Mouse (Mus musculus): Measurements from ENCODE around the gene N4bp2.
"Not testable (repeated sequence)": the region's sequence is repeated elsewhere in the genome, so short reads cannot be mapped to it uniquely, and the experiment has no call there.

N4bp2 gene

DNA sequence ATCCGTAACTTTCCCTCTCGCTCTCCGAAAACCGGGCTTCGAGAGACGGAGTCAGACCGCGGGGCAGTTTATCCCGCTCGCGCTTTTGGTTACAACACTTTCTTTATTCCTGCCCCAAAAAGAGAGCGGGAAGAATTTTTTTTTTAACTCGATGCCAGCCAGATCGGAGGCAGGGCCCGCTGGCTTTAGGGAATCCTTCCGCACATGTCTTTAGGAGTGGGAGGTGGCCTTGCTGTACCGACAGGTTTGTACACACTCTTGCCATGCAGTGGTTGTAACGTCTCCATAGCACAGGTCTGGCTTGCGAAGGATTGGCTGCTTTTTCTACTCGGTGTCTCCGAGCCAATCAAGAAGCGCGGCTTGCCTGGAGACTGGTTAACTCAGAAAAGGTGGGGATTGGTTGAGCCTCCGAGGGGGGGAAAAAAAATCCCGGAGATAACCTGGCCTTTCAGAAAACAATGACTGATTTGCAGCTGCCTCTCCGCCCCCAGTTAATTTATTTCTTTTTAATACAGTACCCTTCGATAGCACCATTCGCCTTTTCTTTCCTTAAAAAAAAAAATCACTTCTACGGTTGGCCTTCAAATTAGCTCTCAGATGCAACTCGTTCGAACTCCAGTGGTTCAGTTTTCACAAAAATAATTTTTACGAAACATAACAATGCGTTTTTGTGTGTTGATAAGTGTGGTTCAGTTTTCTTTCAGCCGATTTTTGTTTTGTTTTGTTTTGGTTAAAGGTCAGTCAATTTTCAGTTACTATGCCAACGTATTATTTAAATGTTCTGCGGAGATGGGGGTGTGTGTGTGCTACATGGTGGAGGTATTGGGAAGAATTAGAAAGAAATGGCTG, 1.7 kb downstream of the N4bp2 start:
- DNase-seq (ENCODE audit: low spot score), result peak; percentile 82

DNA sequence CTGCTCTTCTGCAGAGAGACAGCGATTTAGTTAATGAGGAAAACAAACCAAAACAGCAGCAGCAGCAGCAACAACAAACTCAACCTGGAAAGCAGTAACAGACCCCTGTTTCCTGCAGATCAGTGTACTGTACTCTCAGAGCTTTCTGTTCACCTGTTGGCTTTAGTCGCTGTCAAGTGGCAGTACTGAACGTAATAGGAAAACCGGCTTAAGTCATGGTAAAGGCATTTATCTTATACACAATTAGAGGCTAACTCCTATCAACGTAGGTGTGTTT, 2.3 kb downstream of the N4bp2 start:
- DNase-seq (ENCODE audit: low spot score), result no peak

DNA sequence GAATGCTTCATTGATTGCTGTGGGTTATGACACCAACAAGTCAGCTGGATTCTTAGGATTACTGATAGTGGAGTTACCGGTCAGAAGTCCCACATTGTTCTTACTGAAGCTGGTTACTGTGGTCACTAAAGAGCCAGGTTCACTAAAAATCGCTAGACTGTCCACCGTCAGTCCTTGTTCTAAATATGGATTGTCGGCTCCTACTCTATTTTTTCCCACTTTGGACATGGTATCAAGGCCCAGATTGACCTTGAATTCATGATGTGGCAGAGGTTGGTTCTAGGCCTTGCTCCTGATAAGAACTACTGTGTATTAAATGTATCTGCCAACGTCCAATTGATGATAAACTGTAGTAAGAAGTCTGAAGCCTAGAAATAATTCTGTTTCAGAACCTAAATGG, 4.7 kb downstream of the N4bp2 start:
- DNase-seq (ENCODE audit: low spot score), result no peak

DNA sequence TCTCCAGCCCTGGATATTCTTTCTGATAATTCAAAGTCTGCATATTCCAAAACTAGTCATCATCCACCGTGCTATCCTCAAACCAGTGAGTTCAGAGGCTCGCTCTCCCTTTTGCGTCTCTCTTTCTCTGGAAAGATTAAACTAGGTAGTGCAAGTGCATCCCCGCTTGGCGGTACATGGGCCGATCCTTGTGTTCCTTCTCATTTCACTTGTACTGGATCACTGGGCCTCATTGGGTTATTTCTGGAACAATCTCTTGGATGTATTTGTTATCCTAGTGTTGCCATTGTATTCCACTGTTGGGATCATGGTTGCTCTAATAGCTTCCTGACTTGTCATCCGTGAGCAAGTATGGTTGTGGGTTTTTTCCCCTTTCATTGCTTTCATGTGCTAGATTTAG, 6.7 kb downstream of the N4bp2 start:
- DNase-seq (ENCODE audit: low spot score), result no peak

DNA sequence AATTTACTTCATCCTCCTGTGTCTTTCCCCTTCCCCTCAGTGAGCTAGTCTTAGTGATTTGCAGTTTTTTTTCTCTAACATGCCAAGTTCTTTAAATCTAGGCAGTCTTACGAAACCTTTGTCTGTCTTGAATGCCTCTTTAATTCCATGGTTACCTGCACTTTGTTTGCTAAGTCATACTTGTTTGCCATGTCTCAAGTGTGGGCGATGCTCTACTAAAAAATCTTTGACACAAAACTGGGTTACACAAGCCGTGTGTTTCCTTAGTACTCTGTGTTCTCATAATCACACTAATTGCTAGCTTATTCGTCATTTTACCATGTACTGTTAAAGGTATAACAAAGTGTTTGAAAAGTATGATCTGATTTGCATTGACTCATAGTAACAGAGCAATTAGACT, 7.2 kb downstream of the N4bp2 start:
- DNase-seq (ENCODE audit: low spot score), result no peak

DNA sequence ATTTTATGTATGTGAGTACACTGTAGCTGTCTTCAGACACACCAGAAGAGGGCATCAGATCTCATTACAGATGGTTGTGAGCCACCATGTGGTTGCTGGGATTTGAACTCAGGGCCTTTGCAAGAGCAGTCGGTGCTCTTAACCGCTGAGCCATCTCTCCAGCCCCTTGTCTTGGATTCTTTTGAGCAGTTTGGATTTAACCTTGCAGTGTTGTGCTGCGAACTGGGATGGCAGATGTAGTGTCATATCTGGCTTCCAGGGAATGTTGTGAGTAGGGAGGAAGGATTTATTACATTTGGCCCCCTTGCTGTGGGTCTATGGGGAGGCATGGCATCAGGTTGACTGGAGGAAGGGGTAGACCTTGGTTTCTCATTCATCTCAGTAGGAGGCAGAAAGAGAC, 10.6 kb downstream of the N4bp2 start:
- not testable (repeated sequence) for DNase-seq (ENCODE audit: low spot score)

DNA sequence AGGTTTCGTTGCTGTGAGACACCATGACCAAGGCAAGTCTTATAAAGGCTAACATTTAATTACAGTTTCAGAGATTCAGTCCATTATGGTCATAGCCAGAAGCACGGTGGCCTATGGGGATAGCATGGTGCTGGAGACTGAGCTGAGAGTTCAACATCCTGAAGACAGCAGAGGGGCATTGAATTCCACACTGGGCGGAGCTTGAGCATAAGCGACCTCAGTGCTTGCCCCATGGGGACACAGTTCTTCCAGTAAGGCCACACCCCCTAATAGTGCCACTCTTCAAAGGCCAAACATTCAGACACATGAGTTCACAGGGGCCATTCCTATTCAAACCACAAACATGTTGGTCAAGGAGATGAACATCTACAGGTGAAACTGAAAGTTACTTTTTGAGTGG, 12.8 kb downstream of the N4bp2 start:
- peak; percentile 30 for DNase-seq (ENCODE audit: low spot score)

DNA sequence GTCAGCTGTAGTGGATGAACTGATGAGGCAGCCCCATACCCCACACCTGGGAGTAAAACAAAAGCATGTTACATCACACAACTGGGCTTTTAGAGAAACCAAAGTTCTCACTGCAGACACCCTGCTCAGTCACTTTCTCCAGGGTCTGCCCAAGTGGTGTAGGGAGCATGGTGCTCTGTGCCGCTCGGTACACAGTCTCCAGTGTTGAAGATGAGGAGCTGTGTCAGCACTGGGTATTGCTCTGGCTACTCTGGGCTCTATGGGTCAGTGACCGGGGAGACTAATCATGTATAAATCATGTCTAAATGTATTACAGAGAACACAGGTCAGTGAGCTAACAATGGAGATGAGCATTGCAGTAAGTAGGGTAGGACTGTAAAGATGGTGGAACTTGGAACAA, 13.6 kb downstream of the N4bp2 start:
- no peak for DNase-seq (ENCODE audit: low spot score)

DNA sequence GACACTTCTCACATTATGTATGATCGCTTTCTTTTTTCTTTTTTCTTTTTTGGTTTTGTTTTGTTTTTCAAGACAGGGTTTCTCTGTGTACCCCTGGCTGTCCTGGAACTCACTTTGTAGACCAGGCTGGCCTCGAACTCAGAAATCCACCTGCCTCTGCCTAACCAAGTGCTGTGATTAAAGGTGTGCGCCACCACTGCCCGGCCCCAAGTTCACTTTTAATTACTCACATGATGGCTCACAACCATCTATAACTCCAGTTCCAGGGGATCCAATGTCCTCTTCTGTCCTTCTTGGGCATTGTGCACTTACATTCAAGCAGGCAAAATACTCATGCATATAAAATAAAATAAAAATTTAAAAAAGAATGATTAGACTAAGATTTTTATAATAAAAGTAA, 15.7 kb downstream of the N4bp2 start:
- DNase-seq (ENCODE audit: low spot score), result peak; percentile 16

DNA sequence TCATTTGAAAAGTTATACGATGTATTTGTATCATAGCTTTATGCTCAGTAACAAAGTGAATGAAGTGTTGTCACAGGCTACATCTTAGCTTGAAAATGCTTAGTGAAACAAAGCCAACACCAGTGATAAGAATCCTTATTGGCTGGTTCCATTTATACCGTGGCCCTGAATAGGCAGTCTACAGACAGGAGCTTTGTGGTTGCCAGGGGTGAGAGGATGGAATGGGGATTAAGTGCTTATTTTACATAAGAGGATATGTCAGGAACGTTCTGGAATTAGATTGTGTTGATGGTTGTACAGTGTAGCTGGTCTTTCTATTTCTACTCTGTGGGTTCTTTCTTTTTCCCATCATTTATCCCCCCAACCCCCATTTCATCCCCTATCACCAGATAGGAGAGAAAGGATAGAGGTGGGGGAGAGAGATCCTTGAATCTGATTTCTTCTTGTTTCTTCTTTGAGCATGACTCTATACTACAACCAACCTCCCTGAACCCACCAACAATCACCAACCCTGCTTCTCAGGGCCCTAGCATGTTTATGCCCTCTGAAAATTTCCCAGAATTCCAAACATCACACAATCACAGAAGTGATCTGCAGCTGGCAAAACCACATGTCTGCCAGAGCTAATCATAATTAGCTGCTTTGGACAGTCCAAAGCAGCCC, 16.2 kb downstream of the N4bp2 start:
- DNase-seq (ENCODE audit: low spot score), result peak; percentile 5

DNA sequence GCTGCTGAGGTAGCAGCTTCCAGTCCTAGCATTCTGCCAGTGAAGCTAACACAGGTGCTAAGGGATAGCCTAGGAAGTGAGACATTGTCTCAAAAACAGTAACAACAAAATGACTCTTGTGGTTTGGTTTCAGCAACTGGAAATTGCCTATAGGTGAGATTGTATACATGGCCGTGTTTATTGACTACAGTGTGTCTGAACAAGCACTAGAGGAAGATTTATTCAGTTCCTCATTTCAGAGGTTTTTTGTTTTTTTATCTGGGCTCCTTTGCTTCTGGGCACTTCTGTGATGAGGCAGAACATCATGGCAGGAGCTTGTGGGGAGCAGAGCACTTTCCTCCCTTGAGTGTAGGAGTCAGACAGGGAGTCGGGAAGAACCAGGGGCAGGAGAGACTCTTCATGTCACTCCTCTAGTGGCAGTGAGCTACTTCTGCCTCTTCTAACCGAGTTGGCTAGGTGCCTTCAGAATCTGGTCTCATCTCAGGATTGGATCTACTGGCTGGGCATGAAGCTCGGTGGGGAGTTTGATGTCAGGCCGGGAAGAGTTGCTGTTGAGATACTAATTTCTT, 17.9 kb downstream of the N4bp2 start:
- DNase-seq (ENCODE audit: low spot score), result peak; percentile 33

DNA sequence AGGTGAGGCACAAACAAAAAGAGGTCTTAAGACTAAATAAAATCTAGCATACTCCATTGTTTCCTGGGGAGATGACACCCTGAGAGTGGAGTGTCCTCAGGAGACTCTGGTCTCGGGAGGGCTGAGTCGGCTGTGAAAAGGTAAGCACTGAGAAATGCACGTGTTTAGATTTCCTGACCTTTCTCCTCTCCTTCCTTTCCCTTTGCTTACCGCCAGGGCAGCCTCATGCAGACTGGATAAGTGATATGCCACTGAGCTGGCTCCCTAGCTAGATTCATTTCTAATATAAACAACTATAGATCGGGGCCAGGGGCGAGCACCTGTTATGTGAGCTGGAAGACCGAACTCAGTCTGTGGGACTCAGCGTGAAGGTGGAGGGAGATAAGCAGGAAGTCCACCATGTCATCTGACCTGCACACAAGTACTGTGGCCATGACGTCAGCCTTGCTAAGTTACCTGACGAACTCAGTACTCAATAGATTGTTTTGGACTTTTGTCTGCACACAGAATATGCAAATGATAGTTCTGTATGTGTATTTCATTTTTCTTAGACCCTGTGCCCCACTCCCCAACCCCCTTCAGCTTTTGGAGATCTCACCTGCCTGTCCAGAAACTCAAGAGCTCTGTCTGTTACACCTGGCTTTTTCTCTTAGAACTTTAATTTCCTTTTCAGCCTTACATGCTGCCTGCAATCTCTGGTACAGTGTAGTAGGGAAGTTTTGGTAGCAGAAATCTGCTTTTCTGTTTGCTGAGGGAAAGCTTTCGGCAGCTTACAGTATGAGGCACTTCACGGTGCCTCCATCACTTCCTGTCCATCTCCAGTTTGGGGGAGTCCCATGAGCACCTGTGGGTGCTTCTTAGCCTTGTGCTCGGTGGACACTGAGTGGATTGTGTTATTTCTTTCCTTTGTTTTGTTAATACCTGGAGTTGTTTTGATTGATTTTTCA, 18.7 kb downstream of the N4bp2 start:
- peak; percentile 32 for DNase-seq (ENCODE audit: low spot score)

DNA sequence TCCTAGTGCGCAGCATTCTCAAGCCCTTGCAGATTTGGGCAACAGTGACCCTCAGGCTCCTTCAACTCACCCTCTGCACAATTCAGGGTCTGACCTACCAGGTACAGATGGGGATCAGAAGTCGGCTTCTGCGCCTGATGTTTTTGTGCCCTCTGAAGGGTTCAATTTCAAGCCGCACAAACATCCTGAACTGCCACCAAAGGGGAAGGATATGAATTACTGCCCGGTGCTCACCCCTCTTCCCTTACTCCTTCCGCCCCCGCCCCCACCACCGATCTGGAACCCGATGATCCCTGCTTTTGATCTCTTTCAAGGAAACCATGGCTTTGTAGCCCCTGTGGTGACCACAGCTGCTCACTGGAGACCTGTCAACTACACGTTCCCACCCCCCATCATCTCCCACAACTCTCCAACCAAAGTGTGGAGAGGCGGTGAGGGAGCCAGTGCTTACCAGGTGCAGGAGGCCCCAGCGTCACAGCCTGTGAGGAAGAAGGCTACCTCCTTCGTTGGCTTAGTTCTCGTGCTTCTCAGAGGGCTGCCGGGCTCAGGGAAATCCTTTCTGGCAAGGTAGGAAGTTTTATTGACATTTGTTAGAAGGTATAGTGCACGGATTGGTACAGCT, 27.4 kb downstream of the N4bp2 start:
- no peak for DNase-seq (ENCODE audit: low spot score)

DNA sequence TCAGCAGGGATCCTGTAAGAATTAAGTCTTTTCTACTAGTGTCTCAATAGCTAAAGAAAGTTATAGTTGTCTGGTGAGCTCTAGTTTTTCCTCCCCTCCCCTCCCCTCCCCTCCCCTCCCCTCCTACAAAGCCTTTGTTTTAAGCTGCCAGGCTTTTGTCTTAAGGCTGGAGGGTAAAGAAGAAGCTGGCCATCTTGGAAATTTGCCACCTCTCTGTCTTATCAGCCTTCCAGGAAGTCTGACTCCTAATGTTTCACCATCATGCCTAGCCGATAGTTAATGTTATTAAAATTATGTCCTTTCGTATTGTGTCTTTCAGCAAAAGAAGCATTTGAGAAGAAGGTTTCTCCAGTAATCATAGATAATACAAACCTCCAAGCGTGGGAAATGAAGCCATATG, 30.9 kb downstream of the N4bp2 start:
- DNase-seq (ENCODE audit: low spot score), result no peak

DNA sequence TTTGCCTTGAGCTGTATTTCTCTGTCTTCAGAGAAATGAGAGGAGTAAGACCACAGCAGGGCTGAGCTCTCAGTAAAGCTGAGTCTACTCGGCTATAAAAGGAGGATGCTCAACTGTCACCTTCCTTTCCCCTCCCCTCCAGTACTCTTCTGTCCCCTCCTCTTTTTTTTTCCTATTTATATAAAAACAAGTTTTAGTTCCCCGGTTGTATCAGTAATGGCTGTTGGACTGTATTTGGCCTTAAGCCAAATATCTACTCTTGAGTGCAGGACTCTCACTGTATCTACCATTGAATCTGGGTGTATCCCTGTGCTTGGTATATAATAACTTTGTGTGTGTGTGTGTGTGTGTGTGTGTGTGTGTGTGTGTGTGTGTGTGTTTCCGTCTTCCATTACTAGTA, 31.4 kb downstream of the N4bp2 start:
- no peak for DNase-seq (ENCODE audit: low spot score)

DNA sequence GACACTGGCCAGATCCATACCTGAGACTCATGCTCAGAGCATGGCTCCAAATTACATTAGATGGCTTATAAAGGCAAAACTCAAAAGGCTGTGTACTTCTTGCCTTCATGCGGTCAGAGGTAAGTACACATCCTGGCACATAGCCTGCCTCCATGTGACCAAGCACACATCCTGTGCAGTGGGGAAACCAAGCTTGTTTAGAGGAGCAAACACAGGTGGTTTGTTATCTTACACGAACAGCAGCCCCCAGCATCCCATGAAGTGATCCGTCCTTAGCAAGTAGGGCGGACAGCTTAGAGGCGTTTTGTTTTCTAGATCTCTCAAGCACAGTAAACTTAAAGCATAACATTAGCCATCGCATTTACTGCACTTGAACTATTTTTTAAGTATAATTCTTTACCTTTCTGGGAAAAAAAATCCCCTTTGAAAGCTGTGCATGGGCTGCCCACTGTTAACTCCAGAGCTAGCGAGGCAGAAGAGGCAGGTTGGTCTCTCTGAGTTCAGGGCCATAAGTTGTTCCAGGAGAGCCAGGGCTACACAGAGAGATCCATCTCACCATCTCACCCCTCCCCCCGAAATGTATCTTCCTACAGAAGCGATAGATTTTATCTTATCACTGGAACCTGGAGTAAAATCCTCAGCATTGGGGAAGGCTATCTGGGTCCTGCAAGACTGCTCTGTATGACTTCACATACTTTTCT, 32.1 kb downstream of the N4bp2 start:
- DNase-seq (ENCODE audit: low spot score), result peak; percentile 23

DNA sequence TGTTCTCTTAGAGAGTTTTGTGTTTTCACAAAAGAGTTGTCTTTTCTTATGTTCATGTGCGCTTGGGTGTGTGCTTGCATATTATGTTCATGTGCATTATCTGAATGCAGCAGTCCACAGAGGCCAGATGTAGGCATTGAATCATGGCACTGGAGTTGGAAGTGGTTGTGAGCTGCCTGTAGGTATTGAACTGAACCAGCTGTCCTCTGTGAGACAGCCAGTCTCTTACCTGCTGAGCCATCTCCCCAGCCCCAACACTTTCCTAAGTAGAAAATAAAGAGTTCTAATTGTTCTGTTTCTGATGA, 32.6 kb downstream of the N4bp2 start:
- DNase-seq (ENCODE audit: low spot score), result peak; percentile 12

DNA sequence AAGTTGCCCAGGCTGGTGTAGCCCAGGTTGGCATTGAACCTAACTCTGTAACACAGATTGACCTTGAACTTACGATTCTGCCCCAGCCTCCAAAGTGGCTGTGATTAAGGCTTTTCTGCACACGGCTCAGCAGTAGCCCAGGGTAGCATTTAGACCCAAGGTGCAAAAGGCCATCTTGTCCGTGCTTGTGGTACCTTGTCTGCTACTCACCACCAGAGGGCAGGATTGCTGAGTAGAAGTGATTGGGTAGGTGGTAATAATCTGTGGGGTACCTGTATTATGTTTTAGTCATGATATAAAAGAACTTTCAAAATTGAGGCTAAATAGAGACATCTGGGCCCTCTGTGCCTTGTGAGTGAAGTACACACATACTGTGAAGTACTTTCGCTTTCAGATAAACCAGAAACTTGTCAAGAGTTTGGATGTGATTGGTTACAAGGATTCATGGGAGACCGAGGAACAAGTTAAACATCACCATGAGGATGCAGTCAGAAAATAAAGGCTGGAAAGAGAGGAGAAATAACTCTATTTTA, 60.3 kb downstream of the N4bp2 start:
- DNase-seq (ENCODE audit: low spot score), result peak; percentile 49

DNA sequence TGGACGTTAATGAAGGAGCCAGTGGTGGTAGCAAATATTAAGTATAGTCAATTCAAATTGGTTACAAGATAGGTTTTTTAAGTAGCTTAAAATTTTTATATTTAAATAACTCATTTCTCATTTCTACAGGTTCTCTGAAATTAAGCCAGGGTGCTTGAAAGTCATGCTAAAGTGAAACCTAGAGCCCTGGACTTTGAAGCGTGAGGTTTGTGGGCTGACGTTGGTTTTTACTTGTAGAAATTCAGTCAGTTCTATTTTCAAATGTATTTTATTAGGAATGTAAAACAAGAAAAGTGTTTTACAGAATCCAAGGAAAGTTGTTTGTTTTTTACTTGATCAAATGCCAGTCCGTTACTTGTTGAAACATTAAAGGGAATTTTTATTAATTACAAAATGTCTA, 63.2 kb downstream of the N4bp2 start:
- no peak for DNase-seq (ENCODE audit: low spot score)

DNA sequence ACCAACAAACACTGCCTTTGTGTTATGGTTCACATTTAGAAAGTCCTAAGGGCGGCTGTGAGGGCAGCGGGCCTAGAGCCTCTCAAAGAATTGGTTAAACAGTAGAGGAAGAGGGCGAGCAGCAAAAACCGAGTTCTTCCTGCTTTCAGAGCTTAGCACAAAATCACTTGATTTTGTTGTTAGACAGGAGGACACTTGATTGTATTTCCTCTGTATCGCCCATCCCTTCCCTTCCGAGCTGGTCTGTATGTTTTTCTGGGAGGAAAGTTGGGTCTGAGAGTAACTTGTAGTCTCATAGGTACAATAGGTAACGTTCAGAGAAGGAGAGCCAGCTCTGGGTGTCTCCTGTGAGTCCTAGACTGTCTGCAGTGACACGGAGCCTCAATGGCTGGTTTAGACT, 63.8 kb downstream of the N4bp2 start:
- DNase-seq (ENCODE audit: low spot score), result no peak

DNA sequence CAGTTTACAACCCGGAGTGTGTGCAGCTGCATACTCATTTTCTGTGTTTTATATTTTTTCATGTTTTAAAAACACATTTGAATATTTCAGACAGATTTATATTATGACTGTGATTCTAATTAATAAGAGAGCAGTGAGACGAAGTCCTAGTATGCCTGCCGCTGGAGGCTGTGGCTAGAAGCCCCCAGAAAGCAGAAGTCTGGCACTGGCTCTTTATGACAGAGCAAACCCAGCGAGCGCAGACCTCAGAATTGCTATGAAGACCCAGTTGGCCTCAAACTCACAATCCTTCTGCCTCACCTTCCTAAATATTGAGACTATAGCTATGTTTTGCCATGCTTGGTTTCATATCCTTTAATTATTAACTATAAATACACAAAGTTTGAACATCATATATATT, 64.9 kb downstream of the N4bp2 start:
- no peak for DNase-seq (ENCODE audit: low spot score)

Data from testis, postnatal 10 days (tissue).